Mouse (Mus musculus): ENCODE results near the gene Vmn2r74.

Gene Vmn2r74

GRCm38 (mm10) chr7:85961529-85961928 lies at the start of gene Vmn2r74:
Vmn2r74 (minus strand) TSS chr7:85961629.
- no peak for DNase-seq

DNA sequence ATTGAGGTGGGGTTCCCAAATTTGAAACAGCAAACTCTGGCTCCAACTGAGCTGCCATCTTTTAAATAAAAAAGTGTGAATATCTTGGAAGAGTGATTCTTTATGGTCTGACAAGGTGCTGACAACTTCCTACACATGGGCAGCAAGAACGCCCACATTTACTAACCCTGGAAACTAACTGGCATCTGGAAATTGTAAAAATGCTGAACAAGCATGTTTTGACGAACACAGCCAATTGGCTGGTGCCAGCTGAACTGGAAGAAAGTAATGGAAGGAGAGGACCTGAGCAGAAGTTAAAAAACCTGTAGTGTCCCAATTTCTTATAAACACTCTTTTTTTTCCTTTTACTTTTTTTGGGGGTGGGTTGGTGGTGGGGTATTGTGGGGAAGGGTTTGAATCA lies 46.1 kb upstream of the Vmn2r74 start:
- DNase-seq, result no peak

Measured in right cerebral cortex, postnatal 14 days (tissue).